9 mouse cellular contexts compared by ENCODE assay signal in the genomic region with DNA sequence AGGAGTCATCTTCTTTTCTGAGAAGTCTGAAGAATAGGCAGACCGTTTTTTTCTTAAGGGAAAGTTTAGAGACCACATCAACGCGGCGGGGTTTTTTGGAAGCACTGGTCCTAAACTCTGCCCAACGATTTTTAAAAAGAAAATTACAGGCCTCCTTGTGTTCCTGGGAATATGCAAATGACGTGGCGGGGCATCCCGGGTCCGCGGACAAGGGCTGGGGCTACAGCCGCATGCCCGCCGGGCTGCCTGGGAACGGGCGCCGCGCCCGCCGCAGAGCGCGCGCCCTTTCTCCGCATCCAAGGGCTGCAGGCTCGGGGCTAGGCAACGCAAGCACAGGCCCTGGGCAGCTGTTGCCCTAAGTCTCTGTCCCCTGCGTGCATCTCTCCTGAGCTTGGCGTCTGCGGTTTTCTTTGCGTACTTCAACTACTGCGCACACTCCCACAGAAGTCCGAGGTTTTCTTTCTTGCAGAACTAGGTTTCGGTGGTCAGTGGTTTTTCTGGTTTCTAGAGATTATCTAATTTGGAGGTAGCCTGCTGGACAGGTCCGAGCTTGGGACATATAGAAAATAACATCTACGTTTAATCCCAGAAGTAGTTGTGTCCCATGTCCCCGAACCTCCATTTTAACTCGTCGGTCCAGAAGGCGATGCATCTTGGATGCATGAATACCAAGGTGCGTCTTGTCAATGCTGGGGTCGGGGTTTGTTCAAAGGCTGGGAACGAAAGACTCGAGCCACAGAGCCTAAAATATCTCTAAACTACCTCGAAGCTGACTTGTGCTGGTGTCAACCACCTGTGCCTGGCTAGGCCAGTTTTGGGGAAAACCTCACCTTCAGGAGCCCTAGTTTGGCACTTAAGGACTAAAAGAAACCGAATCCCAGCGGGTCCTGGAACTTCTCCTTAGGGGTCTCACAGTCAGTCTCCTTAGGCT. TPM values are rescaled to one million over a fixed set of nuclear protein-coding genes. Genes with fewer than 3 reads are reported as not detected.
DNase-seq lines count a peak whose midpoint lies in the region; TF ChIP-seq lines count a peak whose summit lies in the region.
"Had no signal": no experiment of that assay in that cellular context is flagged by ENCODE, and none has a peak within 500 bp of the region (broad histone marks: within the 10 kb centered on the region; RNA-seq: fewer than 3 reads in every experiment).

No protein-coding gene starts in this region.

- WGBS in cerebellum, adult 2 months, result 29% methylated on average over 45 of the region's 45 CpGs

- H3K4me3 ChIP-seq in cerebellum, adult 2 months (replicated peaks; ENCODE audit: insufficient read depth, low read depth, low read length), result no peak overlapping the region
- H3K4me3 ChIP-seq in embryonic fibroblast, embryonic 13.5 days (ENCODE audit: insufficient read depth, low read length), result peak overlapping the region; percentile 10

- DNase-seq in cerebellum, adult 2 months, result peak; percentile 32 to 54
- no peak for DNase-seq in cerebellum, adult 9-11 months
- DNase-seq in 3134 (ENCODE audit: extremely low read depth, insufficient read length, low spot score), result peak; percentile 76
- DNase-seq in kidney, postnatal 10 days, result peak; percentile 27
- peak; percentile 49 for DNase-seq in retina, embryonic 14.5 days (ENCODE audit: low spot score)
- DNase-seq in thymus, postnatal 10 days (ENCODE audit: low spot score in 2 of 2), result no peak
- no peak for DNase-seq in adrenal gland, postnatal 25 days

- H3K27me3 ChIP-seq in cerebellum, adult 2 months (ENCODE audit: control insufficient read depth, insufficient read depth, low read length), result peaks cover 4% of the 10 kb centered on the region; the same call in 1 of the 2 replicates

- no peak overlapping the region for H3K27ac ChIP-seq in cerebellum, adult 2 months (ENCODE audit: insufficient read depth, low read length)
- H3K27ac ChIP-seq in embryonic fibroblast, embryonic 13.5 days (ENCODE audit: insufficient read depth, low read length), result peak overlapping the region; percentile 0; the same call in 1 of the 2 replicates

- no peak for TF ChIP-seq CTCF in cerebellum, adult 2 months (IDR thresholded peaks at IDR 0.05; ENCODE audit: borderline replicate concordance, insufficient read depth, low read depth, low read length)
- no peak for TF ChIP-seq CTCF in embryonic fibroblast, embryonic 13.5 days (IDR thresholded peaks at IDR 0.05; ENCODE audit: borderline replicate concordance, insufficient read depth, low read length)

- H3K4me1 ChIP-seq in cerebellum, adult 2 months (ENCODE audit: control insufficient read depth, insufficient read depth, low read length), result 0 out of 2 replicates have a peak, but pooled peaks cover 3% of the 10 kb centered on the region
- no peaks in the 10 kb centered on the region for H3K4me1 ChIP-seq in embryonic fibroblast, embryonic 13.5 days (ENCODE audit: control insufficient read depth, insufficient read depth, low read length)

- TF ChIP-seq POLR2A in cerebellum, adult 2 months (IDR thresholded peaks at IDR 0.05; ENCODE audit: borderline replicate concordance, insufficient read depth, low read length), result no peak
- TF ChIP-seq POLR2A in embryonic fibroblast, embryonic 13.5 days (IDR thresholded peaks at IDR 0.05; ENCODE audit: low read depth, low read length), result no peak

RNA-seq across cellular contexts. Expression of a gene that starts 6.1 kb away (rescaled TPM):
- polyA plus RNA-seq in cerebellum, adult 2 months (2012; rRNA removed), result 4.5 and 4.7 TPM in 2 replicates
- 4.1 and 5.8 TPM in 2 replicates for polyA plus RNA-seq in embryonic fibroblast, embryonic 13.5 days (2011; ENCODE audit: insufficient read length, low read depth, missing spikeins)
- total RNA-seq in adrenal gland, postnatal 25 days (2021), result 2.9 and 3.3 TPM in 2 replicates
- total RNA-seq: left cerebral cortex, postnatal 25 days had no signal

Comparison
In these comparisons a context has a peak if more than half of its experiments do, and no peak if none do; other contexts are left out.
1. DNase-seq: peak in cerebellum, adult 2 months (2 of 2), 3134 (single experiment), kidney, postnatal 10 days (single experiment) and retina, embryonic 14.5 days (single experiment); none in cerebellum, adult 9-11 months (single experiment), thymus, postnatal 10 days (0 of 2) and adrenal gland, postnatal 25 days (single experiment).